Mouse (Mus musculus) forebrain, postnatal 0 days (tissue): Measurements from ENCODE around the gene Ldb2. TPM values are rescaled to one million over a fixed set of nuclear protein-coding genes. Genes with fewer than 3 reads are reported as not detected.
A peak's percentile ranks its signal among the peaks of the same experiment; 100 is the strongest.

Experiments used
- ATAC-seq: fragments of 200-750 bp; cut with Nextera tagmentation; 2 replicates; pipeline ENCODE4 v1.8.0; 2017; ENCODE audit warnings: mild to moderate bottlenecking, moderate library complexity
- DNase-seq: peaks from one replicate; pipeline ENCODE4 v3.0.0-alpha.2; 2015
- H3K27ac ChIP-seq: fragments of 300-500 bp; sonication (generic); 2 replicates; pipeline ENCODE4 v1.5.1; 2014; ENCODE audit warnings: low read depth, mild to moderate bottlenecking, antibody characterized with exemption, low read length, moderate library complexity, mixed read lengths
- H3K27me3 ChIP-seq: fragments of 300-500 bp; sonication (generic); 2 replicates; pipeline ENCODE4 v1.6.1; 2014; ENCODE audit warnings: mild to moderate bottlenecking, low read length, mixed read lengths; ENCODE audit not compliant: insufficient read depth
- H3K36me3 ChIP-seq: fragments of 300-500 bp; sonication (generic); 2 replicates; pipeline ENCODE4 v1.6.1; 2014; ENCODE audit warnings: mild to moderate bottlenecking, moderate library complexity; ENCODE audit not compliant: insufficient read depth
- H3K4me1 ChIP-seq: fragments of 300-500 bp; sonication (generic); 2 replicates; pipeline ENCODE4 v1.6.1; 2014; ENCODE audit warnings: antibody characterized with exemption; ENCODE audit not compliant: insufficient read depth
- H3K4me2 ChIP-seq: fragments of 300-500 bp; sonication (generic); 2 replicates; pipeline ENCODE4 v1.6.1; 2014; ENCODE audit warnings: low read depth, mild to moderate bottlenecking, moderate library complexity
- H3K4me3 ChIP-seq: fragments of 300-500 bp; sonication (generic); 2 replicates; pipeline ENCODE4 v1.5.1; 2014; ENCODE audit warnings: low read depth, low read length, mixed read lengths
- H3K9ac ChIP-seq: fragments of 300-500 bp; sonication (generic); 2 replicates; pipeline ENCODE4 v1.6.1; 2014; ENCODE audit warnings: mild to moderate bottlenecking
- H3K9me3 ChIP-seq: fragments of 300-500 bp; sonication (generic); 2 replicates; pipeline ENCODE4 v1.6.1; 2016; ENCODE audit warnings: low read length
- CTCF ChIP-seq: sonication (generic); IDR thresholded peaks from 2 replicates; pipeline ENCODE4 v1.5.1; 2016; ENCODE audit warnings: antibody characterized with exemption, control low read depth, low read depth
- WGBS: fragments of 180-500 bp; shearing (Covaris S2); extraction: QIAGEN DNeasy Blood & Tissue Kit; methylation state at CpG from one replicate; pipeline ENCODE4 v1.1.7; 2014; 5-methylcytosine and 5-hydroxymethylcytosine counted together
- polyA plus RNA-seq: library from polyadenylated mRNA; unstranded; fragments of >200 nt; fragmentation: Nextera tagmentation; extraction: Ambion mirVana; gene quantifications from 2 replicates; pipeline ENCODE4 v1.2.1, GENCODE M21; 2015
- total RNA-seq: library from RNA; depleted of rRNA; stranded (reverse); fragments of >200 nt; gene quantifications from 2 replicates; pipeline ENCODE4 v1.2.3, GENCODE M21; 2014

Gene Ldb2
- total and polyA plus RNA-seq, 2 experiments from 2014 or later, result 52.6 to 100 TPM

DNA sequence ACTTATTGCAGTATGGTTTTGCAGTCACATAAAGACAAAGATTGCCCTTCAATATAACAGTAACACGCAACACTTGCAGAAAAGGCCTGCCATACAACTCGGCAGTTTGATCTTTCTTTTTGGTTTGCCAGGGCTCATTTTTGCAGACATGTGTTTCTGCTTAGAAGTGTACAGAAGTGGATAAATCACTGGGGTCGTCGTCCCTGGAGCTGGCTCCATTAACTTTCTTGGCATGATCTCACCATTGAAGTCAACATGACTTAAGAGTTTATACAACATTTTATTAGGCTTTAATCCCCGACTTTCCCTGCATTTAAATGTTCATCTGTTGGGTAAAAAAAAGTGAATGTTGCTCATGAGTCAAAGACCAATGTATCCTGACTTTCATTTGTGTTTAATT, 212.9 kb downstream of the Ldb2 start:
- Histone ChIP-seq H3K27ac (no peak overlapping the region), H3K27me3 (no peaks in the 10 kb centered on the region), H3K4me1 (peaks cover 6% of the 10 kb centered on the region), H3K36me3 (no peaks in the 10 kb centered on the region), H3K9ac (no peak overlapping the region), H3K4me2 (no peak overlapping the region), H3K4me3 (no peak overlapping the region), H3K9me3 (no peaks in the 10 kb centered on the region)
- ATAC-seq, result no peak
- WGBS, result 60% methylated on average over 5 of the region's 5 CpGs
- DNase-seq, result no peak
- TF ChIP-seq CTCF, result no peak

DNA sequence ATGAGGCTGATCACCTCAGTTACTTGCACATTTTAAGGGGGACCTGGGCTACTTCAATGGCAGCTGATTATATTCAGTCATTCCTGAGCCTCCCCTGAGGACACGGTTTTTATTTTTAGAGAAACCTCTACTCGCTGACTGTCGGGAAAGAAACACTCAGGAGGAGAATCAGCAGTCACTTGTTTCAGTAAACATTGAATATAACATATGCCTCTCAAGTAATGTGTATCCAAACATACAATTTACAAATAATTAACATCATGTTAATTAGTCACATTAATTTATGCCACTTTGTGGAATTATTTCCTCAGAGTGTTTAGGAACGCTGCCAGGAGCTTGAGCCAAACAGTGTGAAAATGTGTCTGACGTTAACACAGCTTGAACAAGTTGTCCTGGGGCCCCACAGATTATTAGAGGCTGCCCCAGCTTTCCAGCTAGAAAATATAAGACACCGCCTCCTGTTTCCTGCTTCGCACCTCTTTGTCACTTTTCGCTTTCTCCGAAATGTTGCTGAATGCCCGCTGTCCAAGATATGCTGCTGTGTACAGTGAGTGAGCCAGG, 219.5 kb downstream of the Ldb2 start:
- TF ChIP-seq CTCF, result no peak
- Histone ChIP-seq H3K36me3 (no peaks in the 10 kb centered on the region), H3K9me3 (no peaks in the 10 kb centered on the region), H3K27me3 (no peaks in the 10 kb centered on the region), H3K27ac (no peak overlapping the region), H3K4me1 (no peaks in the 10 kb centered on the region), H3K9ac (no peak overlapping the region), H3K4me2 (no peak overlapping the region), H3K4me3 (no peak overlapping the region)
- WGBS, result 26% methylated on average over 10 of the region's 10 CpGs
- peak; percentile 70 for DNase-seq
- peak; percentile 45; the same call in 1 of the 2 replicates for ATAC-seq

- Histone ChIP-seq H3K27ac (no peak overlapping the region), H3K27me3 (no peaks in the 10 kb centered on the region), H3K9me3 (no peaks in the 10 kb centered on the region), H3K36me3 (no peaks in the 10 kb centered on the region), H3K4me2 (no peak overlapping the region), H3K4me1 (no peaks in the 10 kb centered on the region), H3K4me3 (no peak overlapping the region), H3K9ac (no peak overlapping the region)
- whole genome bisulfite sequencing, result 78% methylated on average over 2 of the region's 2 CpGs
- no peak for ATAC-seq
- DNase-seq, result no peak
- TF ChIP-seq CTCF, result no peak
Measured at GRCm38 (mm10) chr5:44576682-44577349, 222.7 kb downstream of the Ldb2 start.

DNA sequence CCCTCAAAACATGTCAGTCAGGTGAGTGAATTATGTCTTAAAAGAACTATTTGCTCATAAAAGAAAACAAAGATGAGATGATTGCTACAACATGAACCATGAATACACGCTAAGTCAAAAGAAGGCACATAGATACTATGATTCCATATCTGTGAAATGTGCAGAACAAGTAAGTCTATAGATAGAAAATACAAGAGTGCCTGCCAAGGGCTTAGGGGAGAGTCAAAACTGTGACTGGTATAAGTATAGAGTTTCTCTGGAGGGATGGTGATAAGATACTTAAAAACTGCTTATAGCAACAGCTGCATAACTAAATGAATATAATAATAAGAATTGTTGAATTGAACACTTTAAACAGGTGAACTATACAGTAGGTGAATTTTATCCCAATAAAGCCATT, 224.8 kb downstream of the Ldb2 start:
- whole genome bisulfite sequencing, result 73% methylated on average over 1 of the region's 1 CpGs
- Histone ChIP-seq H3K9ac (no peak overlapping the region), H3K9me3 (no peaks in the 10 kb centered on the region), H3K27ac (no peak overlapping the region), H3K4me2 (no peak overlapping the region), H3K27me3 (no peaks in the 10 kb centered on the region), H3K4me3 (no peak overlapping the region), H3K4me1 (no peaks in the 10 kb centered on the region), H3K36me3 (no peaks in the 10 kb centered on the region)
- DNase-seq, result no peak
- ATAC-seq, result peak; percentile 56; the same call in 1 of the 2 replicates
- no peak for TF ChIP-seq CTCF

- Histone ChIP-seq H3K27me3 (no peaks in the 10 kb centered on the region), H3K9me3 (no peaks in the 10 kb centered on the region), H3K4me3 (no peak overlapping the region), H3K9ac (no peak overlapping the region), H3K27ac (no peak overlapping the region), H3K36me3 (no peaks in the 10 kb centered on the region), H3K4me2 (no peak overlapping the region), H3K4me1 (0 out of 2 replicates have a peak, but pooled peaks cover 1% of the 10 kb centered on the region)
- 92% methylated on average over 11 of the region's 11 CpGs for WGBS
- DNase-seq (no peak), ATAC-seq (no peak)
- TF ChIP-seq CTCF, result no peak
Measured at GRCm38 (mm10) chr5:44553765-44554352, 245.6 kb downstream of the Ldb2 start.

GRCm38 (mm10) chr5:44553155-44553554, 246.3 kb downstream of the Ldb2 start:
- no peak overlapping the region for H3K4me2 ChIP-seq
- TF ChIP-seq CTCF, result no peak
- DNase-seq, result no peak
- no peak overlapping the region for H3K27ac ChIP-seq
- no peaks in the 10 kb centered on the region for H3K9me3 ChIP-seq
- no peaks in the 10 kb centered on the region for H3K27me3 ChIP-seq
- H3K4me3 ChIP-seq, result no peak overlapping the region
- no peak for ATAC-seq
- H3K36me3 ChIP-seq, result no peaks in the 10 kb centered on the region
- no peaks in the 10 kb centered on the region for H3K4me1 ChIP-seq
- no peak overlapping the region for H3K9ac ChIP-seq

DNA sequence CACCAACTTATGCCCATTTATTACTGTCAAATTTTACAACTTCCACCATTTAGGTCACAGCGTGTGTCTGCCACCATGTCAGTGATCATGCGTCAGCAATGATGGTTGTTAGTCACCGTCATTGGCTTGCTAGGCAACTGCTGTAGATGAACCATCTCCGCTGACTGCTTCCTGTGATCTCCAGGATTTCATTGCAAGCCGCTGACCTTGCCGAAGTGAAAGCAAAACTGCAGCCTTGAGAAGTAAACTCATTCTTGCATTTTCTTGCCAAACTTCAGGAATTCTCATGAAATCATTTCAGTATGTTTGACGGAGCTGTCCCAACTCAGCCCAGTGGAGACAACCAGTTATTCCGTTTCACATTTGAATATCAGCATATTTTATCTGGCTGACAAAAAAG, 247.4 kb downstream of the Ldb2 start:
- no peak for TF ChIP-seq CTCF
- no peak for DNase-seq
- Histone ChIP-seq H3K27ac (no peak overlapping the region), H3K4me2 (no peak overlapping the region), H3K9me3 (no peaks in the 10 kb centered on the region), H3K4me1 (no peaks in the 10 kb centered on the region), H3K27me3 (no peaks in the 10 kb centered on the region), H3K4me3 (no peak overlapping the region), H3K9ac (no peak overlapping the region), H3K36me3 (no peaks in the 10 kb centered on the region)
- no peak for ATAC-seq
- 89% methylated on average over 8 of the region's 8 CpGs for WGBS
